ENCODE assay signal across 16 mouse cellular contexts in the genomic region with DNA sequence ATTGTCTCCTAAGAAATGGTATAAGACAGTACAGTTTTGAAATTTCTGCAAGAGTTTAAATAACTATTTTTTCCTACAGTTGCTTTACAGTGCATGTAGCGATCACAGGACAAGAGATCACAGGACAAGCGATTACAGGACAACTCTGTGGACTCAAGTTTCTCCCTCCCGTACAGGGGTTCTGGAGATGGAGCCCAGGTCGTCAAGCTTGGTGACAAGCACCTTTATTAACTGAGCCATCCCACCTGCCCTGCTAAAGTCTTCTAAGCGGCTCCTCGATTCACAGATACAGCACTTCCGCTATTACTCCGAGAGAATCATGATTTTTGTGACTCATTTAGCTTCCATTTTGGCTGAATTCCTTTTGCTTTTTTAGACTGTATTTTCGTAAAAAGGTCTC.
"Had no signal": no experiment of that assay in that cellular context is flagged by ENCODE, and none has a peak within 500 bp of the region (broad histone marks: within the 10 kb centered on the region; RNA-seq: fewer than 3 reads in every experiment).

No protein-coding gene starts in this region.

- DNase-seq: retina, postnatal 1 day; right cerebral cortex, adult 18-20 months; right cerebral cortex, postnatal 14 days; right cerebral cortex, postnatal 25 days; right cerebral cortex, postnatal 4 days; spleen, adult 18-20 months; thymus, adult 18-20 months; thymus, adult 2 months; thymus, postnatal 14 days; thymus, postnatal 25 days; thymus, postnatal 36 days; thymus, postnatal 4 days had no signal

- H3K9ac ChIP-seq: neural tube, embryonic 13.5 days; neural tube, embryonic 15.5 days; stomach, embryonic 15.5 days had no signal

- H3K27me3 ChIP-seq: neural tube, embryonic 13.5 days; neural tube, embryonic 15.5 days; stomach, embryonic 15.5 days had no signal

- H3K27ac ChIP-seq: neural tube, embryonic 13.5 days; neural tube, embryonic 15.5 days; stomach, embryonic 15.5 days; stomach, postnatal 0 days had no signal

- H3K9me3 ChIP-seq: neural tube, embryonic 13.5 days; neural tube, embryonic 15.5 days; stomach, embryonic 15.5 days had no signal

- H3K4me3 ChIP-seq: neural tube, embryonic 13.5 days; neural tube, embryonic 15.5 days; stomach, embryonic 15.5 days had no signal

- H3K4me2 ChIP-seq: neural tube, embryonic 13.5 days; neural tube, embryonic 15.5 days; stomach, embryonic 15.5 days had no signal

- H3K4me1 ChIP-seq: stomach, embryonic 15.5 days had no signal
